ENCODE assay signal across 11 mouse cellular contexts in the genomic region with DNA sequence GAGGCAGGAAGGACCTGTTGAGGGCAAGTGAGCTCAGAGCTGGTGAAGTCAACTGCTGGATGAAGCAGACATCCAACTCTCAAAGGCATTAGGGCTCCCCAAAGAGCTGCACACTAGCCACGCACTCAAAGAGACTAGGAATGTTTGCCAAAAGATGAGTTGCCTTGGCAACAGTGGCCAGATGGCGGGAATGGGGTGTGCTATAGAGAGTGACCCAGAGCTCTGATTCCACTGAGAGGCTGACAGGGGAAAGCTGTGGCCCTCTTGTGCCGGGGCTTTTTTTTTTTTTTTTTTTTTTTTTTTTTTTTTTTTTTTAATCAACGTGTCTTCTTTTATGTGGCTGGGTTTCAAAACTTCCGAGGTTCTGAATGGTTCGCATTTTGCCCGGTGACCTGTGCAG.
DNase-seq lines count a peak whose midpoint lies in the region; ATAC-seq and TF ChIP-seq lines count a peak whose summit lies in the region.
"Had no signal": no experiment of that assay in that cellular context is flagged by ENCODE, and none has a peak within 500 bp of the region (broad histone marks: within the 10 kb centered on the region; RNA-seq: fewer than 3 reads in every experiment).

No protein-coding gene starts in this region.

- no peaks in the 10 kb centered on the region for H3K27me3 ChIP-seq in lung, embryonic 16.5 days (ENCODE audit: control insufficient read depth, insufficient read depth, low read depth, low read length)
- no peaks in the 10 kb centered on the region; the same call in 1 of the 2 replicates for H3K27me3 ChIP-seq in hindbrain, embryonic 12.5 days
- H3K27me3 ChIP-seq: neural tube, embryonic 12.5 days had no signal

- H3K36me3 ChIP-seq in lung, embryonic 16.5 days (ENCODE audit: control insufficient read depth, insufficient read depth, low read length) = no peaks in the 10 kb centered on the region
- no peaks in the 10 kb centered on the region for H3K36me3 ChIP-seq in hindbrain, embryonic 12.5 days
- H3K36me3 ChIP-seq: neural tube, embryonic 12.5 days had no signal

- ATAC-seq in lung, embryonic 16.5 days (ENCODE audit: low read depth) = 0 out of 2 replicates have a peak, but pooled peaks have one; percentile 37
- peak; percentile 59; the same call in 1 of the 2 replicates for ATAC-seq in hindbrain, embryonic 12.5 days (ENCODE audit: low FRiP score)

- H3K4me3 ChIP-seq in lung, embryonic 16.5 days (ENCODE audit: low read length) = no peak overlapping the region
- no peak overlapping the region for H3K4me3 ChIP-seq in lung, adult 2 months (replicated peaks; ENCODE audit: extremely low read depth, low read depth, low read length)
- no peak overlapping the region for H3K4me3 ChIP-seq in hindbrain, embryonic 12.5 days
- H3K4me3 ChIP-seq: neural tube, embryonic 12.5 days had no signal

- TF ChIP-seq CTCF in lung, adult 2 months (IDR thresholded peaks at IDR 0.05; ENCODE audit: insufficient read depth, low read length) = no peak

- WGBS in lung, embryonic 16.5 days = 26% methylated on average over 7 of the region's 7 CpGs
- 53% methylated on average over 7 of the region's 7 CpGs for WGBS in lung, adult 2 months
- WGBS in hindbrain, embryonic 12.5 days = 27% methylated on average over 7 of the region's 7 CpGs

- H3K27ac ChIP-seq in lung, embryonic 16.5 days (ENCODE audit: low read length) = no peak overlapping the region
- H3K27ac ChIP-seq in hindbrain, embryonic 12.5 days = peak overlapping the region; percentile 30; the same call in 1 of the 2 replicates
- H3K27ac ChIP-seq: liver, embryonic 14.5 days; neural tube, embryonic 12.5 days had no signal

- no peak overlapping the region for H3K9ac ChIP-seq in lung, embryonic 16.5 days (ENCODE audit: low read length)
- H3K9ac ChIP-seq in hindbrain, embryonic 12.5 days = no peak overlapping the region
- H3K9ac ChIP-seq: liver, embryonic 14.5 days; neural tube, embryonic 12.5 days had no signal

- no peak overlapping the region for H3K4me2 ChIP-seq in lung, embryonic 16.5 days (ENCODE audit: low read depth, low read length)
- H3K4me2 ChIP-seq in hindbrain, embryonic 12.5 days (replicated peaks) = no peak overlapping the region
- H3K4me2 ChIP-seq: neural tube, embryonic 12.5 days had no signal

- no peak for TF ChIP-seq POLR2A in lung, adult 2 months (IDR thresholded peaks at IDR 0.05; ENCODE audit: borderline replicate concordance, extremely low read depth, low read depth, low read length)

- no peak for DNase-seq in lung, adult 2 months
- peak; percentile 66 for DNase-seq in embryo, embryonic 11 days
- peak; percentile 84 for DNase-seq in retina, postnatal 1 day
- DNase-seq in heart, adult 9 months (ENCODE audit: low spot score in 2 of 2) = no peak
- DNase-seq in thymus, postnatal 4 days = no peak
- DNase-seq: kidney, adult 8-10 months; right cerebral cortex, postnatal 4 days had no signal

- H3K4me1 ChIP-seq in lung, embryonic 16.5 days (replicated peaks; ENCODE audit: control insufficient read depth, insufficient read depth, low read length) = peaks cover 25% of the 10 kb centered on the region
- no peaks in the 10 kb centered on the region for H3K4me1 ChIP-seq in lung, adult 2 months (ENCODE audit: control insufficient read depth, insufficient read depth, low read length)
- H3K4me1 ChIP-seq in hindbrain, embryonic 12.5 days = peaks cover 46% of the 10 kb centered on the region

- no peaks in the 10 kb centered on the region for H3K9me3 ChIP-seq in lung, embryonic 16.5 days (ENCODE audit: control insufficient read depth, low read length)
- H3K9me3 ChIP-seq in hindbrain, embryonic 12.5 days (replicated peaks) = no peaks in the 10 kb centered on the region
- H3K9me3 ChIP-seq: neural tube, embryonic 12.5 days had no signal

Comparison
In these comparisons a context has a peak if more than half of its experiments do, and no peak if none do; other contexts are left out.
1. DNase-seq: peak in embryo, embryonic 11 days (single experiment) and retina, postnatal 1 day (single experiment); none in lung, adult 2 months (single experiment), heart, adult 9 months (0 of 2) and thymus, postnatal 4 days (single experiment).